Mouse (Mus musculus): Measurements from ENCODE around the gene Tfr2. TPM values are rescaled to one million over a fixed set of nuclear protein-coding genes. Genes with fewer than 3 reads are reported as not detected.

Gene Tfr2
- polyA plus RNA-seq, 1 experiment from 2014 or later = 55.1 TPM

- Histone ChIP-seq H3K9ac (peak overlapping the region; percentile 73), H3K27ac (replicated peaks) (peak overlapping the region; percentile 86), H3K36me3 (replicated peaks) (peaks cover 3% of the 10 kb centered on the region; the same call in 1 of the 2 replicates), H3K4me3 (replicated peaks) (peak overlapping the region; percentile 96), H3K4me1 (replicated peaks) (peaks cover 50% of the 10 kb centered on the region), H3K4me2 (peak overlapping the region; percentile 93), H3K9me3 (replicated peaks) (no peaks in the 10 kb centered on the region), H3K27me3 (peaks cover 1% of the 10 kb centered on the region; the same call in 1 of the 2 replicates)
- 2% methylated on average over 9 of the region's 9 CpGs for WGBS (ENCODE audit: insufficient replicate concordance)
- no peak for ATAC-seq (ENCODE audit: insufficient read depth)
Measured at GRCm38 (mm10) chr5:137627991-137628390, 58.4 kb downstream of the Tfr2 start.

GRCm38 (mm10) chr5:137628498-137629305 lies 59.1 kb downstream of the Tfr2 start, which contains the start of the genes Fbxo24, Lrch4 and Gm20605:
Gene Fbxo24, minus strand, starts transcription at chr5:137629002.
Gene Lrch4, plus strand, starts transcription at chr5:137629121.
Gene Gm20605, plus strand, starts transcription at chr5:137629175.
- Histone ChIP-seq H3K27ac (replicated peaks) (peak within 1 kb of the TSS; percentile 97), H3K27me3 (no peaks in the 10 kb centered on the region), H3K36me3 (replicated peaks) (peaks cover 10% of the 10 kb centered on the region), H3K4me3 (replicated peaks) (peak within 1 kb of the TSS; percentile 96), H3K9ac (peak within 1 kb of the TSS; percentile 87), H3K4me1 (replicated peaks) (peaks cover 53% of the 10 kb centered on the region), H3K4me2 (peak within 1 kb of the TSS; percentile 93), H3K9me3 (replicated peaks) (no peaks in the 10 kb centered on the region)
- peak; percentile 92 for ATAC-seq (ENCODE audit: insufficient read depth)
- WGBS (ENCODE audit: insufficient replicate concordance) = under 1% methylated on average over 46 of the region's 46 CpGs

GRCm38 (mm10) chr5:137629306-137629721 lies 59.7 kb downstream of the Tfr2 start:
- peak; percentile 30 for ATAC-seq (ENCODE audit: insufficient read depth)
- Histone ChIP-seq H3K27ac (replicated peaks) (peak overlapping the region; percentile 97), H3K36me3 (replicated peaks) (peaks cover 16% of the 10 kb centered on the region), H3K9me3 (replicated peaks) (no peaks in the 10 kb centered on the region), H3K4me2 (peak overlapping the region; percentile 93), H3K4me1 (replicated peaks) (peaks cover 58% of the 10 kb centered on the region), H3K27me3 (no peaks in the 10 kb centered on the region), H3K4me3 (replicated peaks) (peak overlapping the region; percentile 96), H3K9ac (peak overlapping the region; percentile 87)
- under 1% methylated on average over 23 of the region's 23 CpGs for WGBS (ENCODE audit: insufficient replicate concordance)

- ATAC-seq (ENCODE audit: insufficient read depth) = no peak
- WGBS (ENCODE audit: insufficient replicate concordance) = 2% methylated on average over 6 of the region's 6 CpGs
- Histone ChIP-seq H3K9me3 (replicated peaks) (no peaks in the 10 kb centered on the region), H3K4me2 (peak overlapping the region; percentile 93), H3K27ac (replicated peaks) (peak overlapping the region; percentile 97), H3K9ac (peak overlapping the region; percentile 87), H3K4me3 (replicated peaks) (peak overlapping the region; percentile 96), H3K27me3 (no peaks in the 10 kb centered on the region), H3K4me1 (replicated peaks) (peaks cover 58% of the 10 kb centered on the region), H3K36me3 (replicated peaks) (peaks cover 22% of the 10 kb centered on the region)
Measured at GRCm38 (mm10) chr5:137629906-137630545, 60.4 kb downstream of the Tfr2 start.

GRCm38 (mm10) chr5:137630602-137631001 lies 61.0 kb downstream of the Tfr2 start:
- Histone ChIP-seq H3K27ac (replicated peaks) (peak overlapping the region; percentile 97), H3K27me3 (no peaks in the 10 kb centered on the region), H3K9me3 (replicated peaks) (no peaks in the 10 kb centered on the region), H3K4me2 (peak overlapping the region; percentile 93), H3K4me1 (replicated peaks) (peaks cover 58% of the 10 kb centered on the region), H3K9ac (peak overlapping the region; percentile 87), H3K36me3 (replicated peaks) (peaks cover 28% of the 10 kb centered on the region), H3K4me3 (replicated peaks) (peak overlapping the region; percentile 96)
- WGBS (ENCODE audit: insufficient replicate concordance) = 20% methylated on average over 3 of the region's 3 CpGs
- no peak for ATAC-seq (ENCODE audit: insufficient read depth)

- H3K9ac ChIP-seq = peak overlapping the region; percentile 87; the same call in 1 of the 2 replicates
- whole genome bisulfite sequencing (ENCODE audit: insufficient replicate concordance) = 19% methylated on average over 9 of the region's 9 CpGs
Measured at GRCm38 (mm10) chr5:137631171-137631570, 61.5 kb downstream of the Tfr2 start.

GRCm38 (mm10) chr5:137631591-137631990 lies 62.0 kb downstream of the Tfr2 start:
- ATAC-seq (ENCODE audit: insufficient read depth) = no peak
- Histone ChIP-seq H3K4me1 (replicated peaks) (peaks cover 58% of the 10 kb centered on the region), H3K9ac (peak overlapping the region; percentile 87; the same call in 1 of the 2 replicates), H3K36me3 (replicated peaks) (peaks cover 38% of the 10 kb centered on the region), H3K4me3 (replicated peaks) (peak overlapping the region; percentile 29), H3K27me3 (no peaks in the 10 kb centered on the region), H3K27ac (replicated peaks) (peak overlapping the region; percentile 97), H3K9me3 (replicated peaks) (no peaks in the 10 kb centered on the region), H3K4me2 (peak overlapping the region; percentile 93)
- WGBS (ENCODE audit: insufficient replicate concordance) = 14% methylated on average over 4 of the region's 4 CpGs

More at GRCm38 (mm10) chr5:137631171-137631570, 61.5 kb downstream of the Tfr2 start:
- Histone ChIP-seq H3K27me3 (no peaks in the 10 kb centered on the region), H3K4me2 (peak overlapping the region; percentile 93), H3K9me3 (replicated peaks) (no peaks in the 10 kb centered on the region), H3K36me3 (replicated peaks) (peaks cover 34% of the 10 kb centered on the region), H3K4me1 (replicated peaks) (peaks cover 58% of the 10 kb centered on the region), H3K4me3 (replicated peaks) (peak overlapping the region; percentile 96), H3K27ac (replicated peaks) (peak overlapping the region; percentile 97)
- no peak for ATAC-seq (ENCODE audit: insufficient read depth)

GRCm38 (mm10) chr5:137633397-137634084 lies 63.9 kb downstream of the Tfr2 start:
- Histone ChIP-seq H3K9me3 (replicated peaks) (no peaks in the 10 kb centered on the region), H3K4me3 (replicated peaks) (no peak overlapping the region), H3K27ac (replicated peaks) (no peak overlapping the region), H3K4me2 (no peak overlapping the region), H3K27me3 (no peaks in the 10 kb centered on the region), H3K4me1 (replicated peaks) (peaks cover 54% of the 10 kb centered on the region), H3K36me3 (replicated peaks) (peaks cover 57% of the 10 kb centered on the region), H3K9ac (no peak overlapping the region)
- no peak for ATAC-seq (ENCODE audit: insufficient read depth)
- 72% methylated on average over 12 of the region's 12 CpGs for WGBS (ENCODE audit: insufficient replicate concordance)

All from liver, embryonic 15.5 days (tissue).